Mouse (Mus musculus): Measurements from ENCODE around the gene Gm45808. TPM values are rescaled to one million over a fixed set of nuclear protein-coding genes. Genes with fewer than 3 reads are reported as not detected.
A peak's percentile ranks its signal among the peaks of the same experiment; 100 is the strongest.

Gm45808 gene
- polyA plus RNA-seq, 1 experiment = 0.81 TPM

GRCm38 (mm10) chr7:45524841-45525621 lies 38.4 kb upstream of the Gm45808 start:
- TF ChIP-seq POLR2A (IDR thresholded peaks at IDR 0.05; ENCODE audit: control insufficient read depth, low read depth, low read length) (no peak), CTCF (IDR thresholded peaks at IDR 0.05; ENCODE audit: control insufficient read depth, insufficient read depth, insufficient replicate concordance, low read depth, low read length) (no peak)
- no peaks in the 10 kb centered on the region for H3K36me3 ChIP-seq (ENCODE audit: control insufficient read depth, insufficient read depth, low read length)
- H3K4me1 ChIP-seq (ENCODE audit: control insufficient read depth, insufficient read depth, low read length) = peaks cover 13% of the 10 kb centered on the region
- H3K27me3 ChIP-seq (ENCODE audit: control insufficient read depth, insufficient read depth, low read length) = no peaks in the 10 kb centered on the region
- peak overlapping the region; percentile 92 for H3K4me3 ChIP-seq (ENCODE audit: control insufficient read depth, low read depth, low read length)
- peak overlapping the region; percentile 84 for H3K27ac ChIP-seq (ENCODE audit: control insufficient read depth, insufficient read depth, low read depth, low read length)

- TF ChIP-seq CTCF (IDR thresholded peaks at IDR 0.05; ENCODE audit: control insufficient read depth, insufficient read depth, insufficient replicate concordance, low read depth, low read length) = no peak
- TF ChIP-seq POLR2A (IDR thresholded peaks at IDR 0.05; ENCODE audit: control insufficient read depth, low read depth, low read length) = no peak
- H3K27ac ChIP-seq (ENCODE audit: control insufficient read depth, insufficient read depth, low read depth, low read length) = no peak overlapping the region
- peaks cover 13% of the 10 kb centered on the region for H3K4me1 ChIP-seq (ENCODE audit: control insufficient read depth, insufficient read depth, low read length)
- H3K27me3 ChIP-seq (ENCODE audit: control insufficient read depth, insufficient read depth, low read length) = no peaks in the 10 kb centered on the region
- H3K36me3 ChIP-seq (ENCODE audit: control insufficient read depth, insufficient read depth, low read length) = no peaks in the 10 kb centered on the region
- no peak overlapping the region for H3K4me3 ChIP-seq (ENCODE audit: control insufficient read depth, low read depth, low read length)
Observed at GRCm38 (mm10) chr7:45523678-45524170, 37.1 kb upstream of the Gm45808 start.

- Histone ChIP-seq H3K27me3 (ENCODE audit: control insufficient read depth, insufficient read depth, low read length) (no peaks in the 10 kb centered on the region), H3K4me1 (ENCODE audit: control insufficient read depth, insufficient read depth, low read length) (peaks cover 13% of the 10 kb centered on the region), H3K27ac (ENCODE audit: control insufficient read depth, insufficient read depth, low read depth, low read length) (no peak overlapping the region), H3K36me3 (ENCODE audit: control insufficient read depth, insufficient read depth, low read length) (no peaks in the 10 kb centered on the region), H3K4me3 (ENCODE audit: control insufficient read depth, low read depth, low read length) (no peak overlapping the region)
- TF ChIP-seq POLR2A (IDR thresholded peaks at IDR 0.05; ENCODE audit: control insufficient read depth, low read depth, low read length) = no peak
- TF ChIP-seq CTCF (IDR thresholded peaks at IDR 0.05; ENCODE audit: control insufficient read depth, insufficient read depth, insufficient replicate concordance, low read depth, low read length) = no peak
Observed at GRCm38 (mm10) chr7:45522957-45523676, 36.5 kb upstream of the Gm45808 start.

GRCm38 (mm10) chr7:45522194-45522752 lies 35.7 kb upstream of the Gm45808 start:
- H3K27me3 ChIP-seq (ENCODE audit: control insufficient read depth, insufficient read depth, low read length) = no peaks in the 10 kb centered on the region
- H3K4me1 ChIP-seq (ENCODE audit: control insufficient read depth, insufficient read depth, low read length) = peaks cover 13% of the 10 kb centered on the region
- H3K27ac ChIP-seq (ENCODE audit: control insufficient read depth, insufficient read depth, low read depth, low read length) = peak overlapping the region; percentile 5; the same call in 1 of the 2 replicates
- H3K4me3 ChIP-seq (ENCODE audit: control insufficient read depth, low read depth, low read length) = peak overlapping the region; percentile 88
- H3K36me3 ChIP-seq (ENCODE audit: control insufficient read depth, insufficient read depth, low read length) = no peaks in the 10 kb centered on the region
- TF ChIP-seq CTCF (IDR thresholded peaks at IDR 0.05; ENCODE audit: control insufficient read depth, insufficient read depth, insufficient replicate concordance, low read depth, low read length) = no peak
- no peak for TF ChIP-seq POLR2A (IDR thresholded peaks at IDR 0.05; ENCODE audit: control insufficient read depth, low read depth, low read length)

- Histone ChIP-seq H3K36me3 (ENCODE audit: control insufficient read depth, insufficient read depth, low read length) (no peaks in the 10 kb centered on the region), H3K27ac (ENCODE audit: control insufficient read depth, insufficient read depth, low read depth, low read length) (peak overlapping the region; percentile 61), H3K27me3 (ENCODE audit: control insufficient read depth, insufficient read depth, low read length) (no peaks in the 10 kb centered on the region), H3K4me1 (ENCODE audit: control insufficient read depth, insufficient read depth, low read length) (peaks cover 13% of the 10 kb centered on the region), H3K4me3 (ENCODE audit: control insufficient read depth, low read depth, low read length) (peak overlapping the region; percentile 88)
- no peak for TF ChIP-seq CTCF (IDR thresholded peaks at IDR 0.05; ENCODE audit: control insufficient read depth, insufficient read depth, insufficient replicate concordance, low read depth, low read length)
- TF ChIP-seq POLR2A (IDR thresholded peaks at IDR 0.05; ENCODE audit: control insufficient read depth, low read depth, low read length) = peak; percentile 20; the same call in 1 of the 2 replicates
Observed at GRCm38 (mm10) chr7:45521728-45522184, 35.1 kb upstream of the Gm45808 start.

- no peak for TF ChIP-seq POLR2A (IDR thresholded peaks at IDR 0.05; ENCODE audit: control insufficient read depth, low read depth, low read length)
- TF ChIP-seq CTCF (IDR thresholded peaks at IDR 0.05; ENCODE audit: control insufficient read depth, insufficient read depth, insufficient replicate concordance, low read depth, low read length) = no peak
- Histone ChIP-seq H3K4me1 (ENCODE audit: control insufficient read depth, insufficient read depth, low read length) (peaks cover 15% of the 10 kb centered on the region; the same call in 1 of the 2 replicates), H3K4me3 (ENCODE audit: control insufficient read depth, low read depth, low read length) (peak overlapping the region; percentile 10; the same call in 1 of the 2 replicates), H3K27ac (ENCODE audit: control insufficient read depth, insufficient read depth, low read depth, low read length) (no peak overlapping the region), H3K36me3 (ENCODE audit: control insufficient read depth, insufficient read depth, low read length) (no peaks in the 10 kb centered on the region), H3K27me3 (ENCODE audit: control insufficient read depth, insufficient read depth, low read length) (no peaks in the 10 kb centered on the region)
Observed at GRCm38 (mm10) chr7:45520605-45521004, 34.0 kb upstream of the Gm45808 start.
